Mouse (Mus musculus): ENCODE measurements at regions not wholly inside any gene's neighbourhood (a gene's known extent, or its start where the extent isn't known, plus 50 kb on each side); places are given as distances from the start of the nearest gene placed in this dataset.
A peak's percentile ranks its signal among the peaks of the same experiment; 100 is the strongest.

- TF ChIP-seq GATA4 (IDR thresholded peaks at IDR 0.05; ENCODE audit: insufficient replicate concordance, low read length) = no peak
These were observed 190.3 kb downstream of the Tex29 start for GRCm38 (mm10) chr8:12030363-12031116.

DNA sequence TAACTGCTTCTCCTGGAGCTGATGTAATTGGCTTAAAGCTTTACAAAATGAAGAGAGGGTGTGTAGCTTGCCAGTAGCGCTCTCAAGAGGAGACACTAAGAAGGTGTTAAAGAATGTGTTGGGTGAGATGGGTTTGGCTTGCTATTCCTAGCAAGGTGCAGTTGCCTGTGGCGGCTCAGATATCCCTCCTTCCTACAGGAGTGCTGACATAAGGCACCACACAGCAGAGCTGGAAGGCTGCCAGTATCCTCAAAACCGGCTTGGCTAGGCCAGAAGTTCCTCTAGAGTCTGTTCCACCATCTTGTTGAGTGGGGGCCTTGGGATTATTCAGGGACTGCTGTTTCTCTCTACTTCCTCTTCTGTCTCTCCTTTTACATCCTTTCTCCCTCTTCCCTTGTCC lies 191.5 kb downstream of the Tex29 start:
- no peak for TF ChIP-seq GATA4 (IDR thresholded peaks at IDR 0.05; ENCODE audit: insufficient replicate concordance, low read length)

DNA sequence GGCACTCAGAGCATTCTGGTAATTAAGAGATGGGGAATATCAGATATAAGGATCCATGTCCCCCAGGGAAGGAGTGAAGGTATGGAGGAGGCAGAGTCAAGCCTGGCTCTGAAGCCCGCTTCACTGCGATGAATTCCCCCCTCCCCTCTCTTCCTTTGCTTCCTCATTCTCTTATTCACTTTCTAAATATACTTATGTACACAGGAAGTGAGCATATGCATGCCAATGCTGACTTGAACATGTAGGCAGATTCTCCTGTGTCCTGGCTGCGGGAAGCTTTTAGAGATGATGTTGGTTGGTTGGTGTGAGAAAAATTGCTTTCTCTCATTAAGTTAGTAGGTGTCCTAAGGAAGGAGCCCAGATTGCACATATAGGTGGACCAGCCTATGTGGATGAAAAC lies 192.1 kb downstream of the Tex29 start:
- no peak for TF ChIP-seq GATA4 (IDR thresholded peaks at IDR 0.05; ENCODE audit: insufficient replicate concordance, low read length)

- no peak for TF ChIP-seq GATA4 (IDR thresholded peaks at IDR 0.05; ENCODE audit: insufficient replicate concordance, low read length)
These were observed 196.1 kb downstream of the Tex29 start for GRCm38 (mm10) chr8:12036349-12036748.

- TF ChIP-seq GATA4 (IDR thresholded peaks at IDR 0.05; ENCODE audit: insufficient replicate concordance, low read length) = no peak
These were observed 200.7 kb downstream of the Tex29 start for GRCm38 (mm10) chr8:12040924-12041323.

DNA sequence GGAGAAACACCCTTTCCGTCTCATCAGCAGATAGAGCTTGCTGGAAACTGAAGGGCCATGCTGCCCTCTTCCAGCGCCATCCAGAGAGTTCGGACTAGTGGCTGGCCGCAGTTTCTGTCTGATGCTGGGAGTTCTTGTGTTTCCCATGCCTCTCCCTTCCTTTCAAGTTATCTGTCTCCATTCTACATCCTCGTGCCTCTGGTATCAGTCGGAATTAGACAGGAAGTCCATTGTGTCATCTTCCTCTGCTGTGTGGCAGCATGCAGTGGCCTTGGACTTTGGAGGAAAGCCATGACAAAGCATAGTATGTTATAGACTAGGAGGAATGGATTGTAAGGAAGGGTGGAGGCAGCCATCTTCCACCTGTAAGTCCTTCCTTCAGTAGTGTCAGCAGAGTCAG lies 201.4 kb downstream of the Tex29 start:
- TF ChIP-seq GATA4 (IDR thresholded peaks at IDR 0.05; ENCODE audit: insufficient replicate concordance, low read length) = peak; percentile 89; the same call in 1 of the 2 replicates

DNA sequence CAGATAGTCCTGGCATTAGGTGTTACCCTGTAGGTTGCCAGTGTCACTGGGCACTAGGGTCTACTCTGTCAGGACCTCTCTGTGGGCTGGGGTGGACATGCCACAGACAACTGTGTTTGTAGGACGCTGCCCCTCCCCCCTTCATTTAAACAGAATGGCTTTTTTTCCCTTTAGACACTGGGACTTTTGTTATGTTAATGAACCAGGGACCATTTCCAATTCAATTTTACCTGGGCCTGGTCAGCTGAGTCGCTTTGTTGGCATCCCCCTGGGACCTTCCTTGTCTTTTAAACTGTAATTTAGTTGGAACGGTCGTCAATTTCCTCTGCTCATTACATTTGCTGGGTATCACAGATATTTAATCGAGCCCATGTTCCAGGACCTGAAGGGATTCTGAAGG lies 210.6 kb downstream of the Tex29 start:
- TF ChIP-seq GATA4 (IDR thresholded peaks at IDR 0.05; ENCODE audit: insufficient replicate concordance, low read length) = no peak

- no peak for TF ChIP-seq GATA4 (IDR thresholded peaks at IDR 0.05; ENCODE audit: insufficient replicate concordance, low read length)
These were observed 211.1 kb downstream of the Tex29 start for GRCm38 (mm10) chr8:12051357-12051756.

DNA sequence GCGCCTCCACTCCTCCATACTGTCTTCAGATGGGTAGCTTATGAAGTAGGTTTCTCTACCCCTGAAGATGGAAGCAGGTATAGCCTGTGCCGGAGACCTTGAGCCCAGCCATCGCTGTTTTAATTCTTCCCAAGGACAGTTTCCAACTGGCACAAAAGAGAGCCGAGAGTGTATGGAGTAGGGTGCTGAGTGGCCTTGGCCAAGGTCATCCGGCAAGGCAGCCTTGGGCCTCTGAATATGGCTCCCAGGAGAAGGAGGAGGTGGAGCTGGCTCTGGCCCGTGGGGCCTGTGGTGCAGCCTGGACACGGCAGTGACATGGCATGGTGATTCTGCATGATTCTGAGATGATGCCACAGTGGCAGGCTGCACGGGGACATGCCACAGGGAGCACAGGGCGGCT lies 215.7 kb downstream of the Tex29 start:
- TF ChIP-seq GATA4 (IDR thresholded peaks at IDR 0.05; ENCODE audit: insufficient replicate concordance, low read length) = no peak

GRCm38 (mm10) chr8:12061237-12061636 lies 217.4 kb upstream of the A230072I06Rik start:
- TF ChIP-seq GATA4 (IDR thresholded peaks at IDR 0.05; ENCODE audit: insufficient replicate concordance, low read length) = no peak

DNA sequence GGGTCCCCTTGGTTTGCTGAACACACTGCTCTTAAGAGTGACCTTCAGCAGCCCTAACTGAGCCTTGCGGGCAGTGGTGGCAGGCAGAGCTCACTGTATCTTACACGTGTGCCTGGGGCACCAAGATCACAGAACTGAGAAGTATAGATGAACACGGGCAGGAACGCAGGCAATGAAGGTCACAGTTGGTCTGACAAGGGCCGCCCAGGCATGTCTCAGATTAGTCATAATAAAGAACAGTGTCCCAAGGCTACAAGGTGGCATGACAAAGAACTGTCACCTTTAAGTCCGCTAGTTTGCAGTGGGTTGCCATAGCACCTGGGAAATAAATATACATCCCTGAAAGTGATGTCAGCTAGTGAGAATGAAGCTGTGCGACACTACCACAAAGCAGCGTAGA lies 215.9 kb upstream of the A230072I06Rik start:
- TF ChIP-seq GATA4 (IDR thresholded peaks at IDR 0.05; ENCODE audit: insufficient replicate concordance, low read length) = no peak

DNA sequence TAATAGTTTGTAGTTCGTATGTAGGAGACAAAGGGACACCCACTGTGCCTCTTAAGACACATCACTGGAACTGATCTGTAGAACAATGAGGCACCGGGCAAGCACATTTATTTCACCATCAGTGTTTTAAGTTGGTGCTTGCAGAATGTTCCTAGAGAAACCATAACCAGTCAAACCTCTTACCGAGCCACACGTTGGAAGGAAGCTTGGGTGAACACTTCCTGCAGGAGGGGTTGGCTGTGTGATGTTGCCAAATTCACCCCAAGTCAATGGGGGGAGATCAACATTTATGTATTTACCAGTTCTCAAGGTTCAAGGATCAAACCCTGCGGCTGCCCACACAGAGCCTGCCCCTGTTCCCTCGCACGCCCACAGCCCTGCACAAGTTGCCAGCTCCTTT lies 214.0 kb upstream of the A230072I06Rik start:
- no peak for TF ChIP-seq GATA4 (IDR thresholded peaks at IDR 0.05; ENCODE audit: insufficient replicate concordance, low read length)

DNA sequence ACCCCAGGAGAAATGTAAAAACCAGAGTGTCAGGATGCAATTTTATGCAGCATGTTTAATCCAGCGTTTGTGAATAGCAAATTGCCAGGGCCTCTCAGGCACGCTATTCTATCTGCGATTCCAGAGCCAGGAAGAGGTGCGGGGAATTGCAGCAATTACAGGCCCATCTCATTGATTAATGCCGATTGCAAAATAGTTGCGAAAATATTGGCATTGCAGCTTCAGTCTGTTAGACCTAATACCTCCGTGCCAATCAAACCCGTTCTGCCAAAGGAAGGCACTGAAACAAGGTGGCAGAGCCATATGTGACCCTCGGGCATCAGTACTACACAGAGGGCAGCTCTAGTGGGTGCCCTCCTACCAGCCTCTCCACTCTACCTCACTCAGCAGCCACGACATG lies 212.2 kb upstream of the A230072I06Rik start:
- no peak for TF ChIP-seq GATA4 (IDR thresholded peaks at IDR 0.05; ENCODE audit: insufficient replicate concordance, low read length)

DNA sequence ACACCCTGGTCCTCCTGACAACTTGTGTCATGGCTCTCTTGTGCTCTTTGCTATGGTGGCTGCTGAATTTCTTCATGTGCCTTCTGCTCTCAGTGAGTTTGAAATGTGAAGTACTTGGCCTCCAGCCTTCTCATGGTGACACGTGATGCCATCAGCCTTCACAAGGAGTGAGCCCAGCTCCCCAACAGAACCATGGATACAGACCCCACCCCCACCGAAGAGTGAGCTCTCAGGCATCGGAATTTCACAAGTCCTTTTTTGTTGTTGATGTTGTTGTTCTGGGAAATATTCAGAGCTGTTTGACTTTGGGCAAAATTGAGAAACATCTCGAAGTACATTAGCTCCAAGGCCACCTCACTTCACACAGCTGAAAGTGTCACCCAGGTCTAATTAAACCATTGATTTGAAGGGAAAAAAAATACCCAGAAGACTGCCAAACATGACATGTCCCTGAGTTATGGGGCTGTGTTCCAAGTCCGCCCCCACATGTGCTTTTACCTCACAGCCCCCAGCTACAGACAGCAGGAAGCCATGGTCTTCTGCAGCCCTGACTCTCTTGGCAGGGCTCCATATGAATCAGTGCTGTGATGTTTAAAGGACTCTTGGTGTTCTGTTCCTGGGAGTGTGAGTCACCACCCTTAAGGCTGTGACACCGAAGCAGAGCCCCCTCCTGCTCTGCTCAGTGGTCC lies 205.2 kb upstream of the A230072I06Rik start:
- no peak for TF ChIP-seq GATA4 (IDR thresholded peaks at IDR 0.05; ENCODE audit: insufficient replicate concordance, low read length)

GRCm38 (mm10) chr8:12075943-12076342 lies 202.7 kb upstream of the A230072I06Rik start:
- no peak for TF ChIP-seq GATA4 (IDR thresholded peaks at IDR 0.05; ENCODE audit: insufficient replicate concordance, low read length)

GRCm38 (mm10) chr8:12076811-12077375 lies 201.7 kb upstream of the A230072I06Rik start:
- TF ChIP-seq GATA4 (IDR thresholded peaks at IDR 0.05; ENCODE audit: insufficient replicate concordance, low read length) = no peak
